Mouse (Mus musculus) left cerebral cortex, adult 8-10 months (tissue): ENCODE measurements around the gene Gsk3a. TPM values are rescaled to one million over a fixed set of nuclear protein-coding genes. Genes with fewer than 3 reads are reported as not detected.
A peak's percentile ranks its signal among the peaks of the same experiment; 100 is the strongest.

Experiments
- DNase-seq, 2 experiments: peaks; one replicate each; pipeline ENCODE4 v3.0.0; 2022; ENCODE audit warnings: low spot score in 2 of 2
- microRNA-seq, 2 experiments: library from miRNA; unstranded; fragments of <30 nt; microRNA quantifications; one replicate each; pipeline ENCODE4 v1.2.0; 2022
- total RNA-seq, 4 experiments: library from RNA; stranded (reverse); gene quantifications; 2 replicates each; pipeline ENCODE4 v1.2.4; 2022

Gene Gsk3a
- total RNA-seq, 4 experiments from 2014 or later: 214 to 232 (median 222) TPM

DNA sequence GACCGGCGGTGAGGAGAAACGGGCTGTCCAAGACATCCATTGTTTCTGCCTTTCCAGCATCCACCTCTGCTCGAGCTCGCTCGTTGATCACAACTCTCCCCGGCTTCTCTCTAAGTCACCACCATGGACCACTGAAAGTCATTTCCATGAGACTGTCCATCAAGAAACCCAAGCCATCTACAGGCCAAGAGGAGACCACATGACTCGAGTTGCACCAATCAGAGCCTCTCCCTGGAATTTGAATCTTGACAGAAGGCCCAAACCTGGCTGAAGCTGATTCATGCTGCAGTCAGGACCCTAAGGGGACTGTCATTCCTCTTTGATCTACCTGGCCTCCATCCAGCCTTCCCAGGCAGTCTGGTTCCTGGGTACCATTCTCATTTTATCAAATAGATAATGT is 45.5 kb downstream of the Gsk3a start:
- DNase-seq: no peak

- DNase-seq: no peak
Measured at GRCm38 (mm10) chr7:25190806-25191205, 46.8 kb downstream of the Gsk3a start.

GRCm38 (mm10) chr7:25187662-25188650 is 49.7 kb downstream of the Gsk3a start:
- DNase-seq: peak; percentile 63 to 82

- no peak for DNase-seq
Measured at GRCm38 (mm10) chr7:25184091-25184490, 53.6 kb downstream of the Gsk3a start.

DNA sequence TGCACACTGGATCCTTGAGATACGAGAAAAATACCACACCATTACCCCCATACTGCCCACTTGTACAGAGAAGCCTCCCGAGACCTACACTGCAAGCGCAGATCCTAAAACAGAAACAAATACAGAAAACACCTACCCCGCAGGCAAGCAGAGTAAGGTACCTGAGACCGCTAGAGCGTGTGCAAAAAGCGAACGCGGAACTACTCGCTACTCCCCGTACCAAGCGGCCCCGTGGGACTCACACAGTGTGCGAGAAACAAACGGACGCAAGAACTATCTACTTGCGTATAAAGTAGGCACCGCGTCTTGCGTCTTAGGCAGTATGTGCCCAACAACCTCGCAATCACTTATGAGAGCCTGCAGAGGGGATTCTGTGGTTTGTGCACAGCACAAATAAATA is 55.8 kb downstream of the Gsk3a start:
- DNase-seq: no peak

GRCm38 (mm10) chr7:25181331-25181790 is 56.3 kb downstream of the Gsk3a start:
- DNase-seq: no peak

- DNase-seq: no peak
Measured at GRCm38 (mm10) chr7:25180512-25180911, 57.1 kb downstream of the Gsk3a start.

GRCm38 (mm10) chr7:25179606-25180161 is 58.0 kb downstream of the Gsk3a start, which contains the start of gene Pou2f2:
Pou2f2 (minus strand) TSS chr7:25179726.
- DNase-seq: peak; percentile 70 to 86

- no peak for DNase-seq
Measured at GRCm38 (mm10) chr7:25178787-25179605, 58.7 kb downstream of the Gsk3a start.

DNA sequence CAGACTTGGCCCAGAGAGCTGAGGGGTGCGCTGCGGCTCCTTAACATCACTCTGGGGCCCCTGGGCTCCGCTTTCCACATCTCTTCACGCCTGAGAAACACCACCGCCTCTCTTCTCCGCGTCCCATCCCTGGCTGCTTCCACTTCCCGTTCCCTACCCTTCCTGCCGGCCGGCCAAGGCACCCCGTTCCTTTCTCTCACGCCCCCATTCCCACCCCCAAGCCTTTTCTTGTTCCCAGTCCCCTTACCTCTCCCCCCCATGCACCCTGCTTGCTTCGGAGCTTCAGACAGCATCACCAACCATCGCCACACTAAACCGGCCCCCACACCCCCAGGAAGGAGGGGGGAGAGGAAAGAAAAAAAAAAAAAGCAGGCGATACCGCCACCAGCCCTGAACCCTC is 59.3 kb downstream of the Gsk3a start:
- DNase-seq: no peak

Small RNA genes within 50 kb of the gene (microRNA-seq; reads per million reads assigned to microRNA genes)
- 0 to 0.44 reads per million in 2 experiments for gene Mir7048

Other genes with a start within 250 kb of the Gsk3a start
- gene Atp1a3, start 231.9 kb downstream of the Gsk3a start, total RNA-seq: 1,000 to 10,000 TPM; 1,859 to 2,026 (median 1,901) TPM
- 100 to 1,000 TPM; 201 to 224 (median 207) TPM for gene Grik5, start 165.5 kb downstream of the Gsk3a start, total RNA-seq
- gene Zfp574, start 165.3 kb downstream of the Gsk3a start, total RNA-seq: 10 to 100 TPM; 36.8 to 40.0 (median 37.1) TPM
- gene Pou2f2, start 58.1 kb downstream of the Gsk3a start, total RNA-seq: 10 to 100 TPM; 10.5 to 13.2 (median 11.9) TPM
- gene Dedd2, start 17.2 kb downstream of the Gsk3a start, total RNA-seq: 10 to 100 TPM; 21.2 to 24.5 (median 22.2) TPM
- 10 to 100 TPM; 12.1 to 12.9 (median 12.8) TPM for gene Zfp526, start 16.4 kb downstream of the Gsk3a start, total RNA-seq
- gene Erf, start 12.9 kb upstream of the Gsk3a start, total RNA-seq: 10 to 100 TPM; 61.3 to 75.7 (median 69.9) TPM
- 100 to 1,000 TPM; 196 to 238 (median 227) TPM for gene Cic, start 29.9 kb upstream of the Gsk3a start, total RNA-seq
- gene Pafah1b3, start 60.1 kb upstream of the Gsk3a start, total RNA-seq: 10 to 100 TPM; 29.5 to 38.7 (median 32.2) TPM
- not detected for gene Prr19, start 63.6 kb upstream of the Gsk3a start, total RNA-seq
- 10 to 100 TPM; 40.7 to 46.5 (median 42.0) TPM for gene Tmem145, start 68.3 kb upstream of the Gsk3a start, total RNA-seq
- gene Megf8, start 79.3 kb upstream of the Gsk3a start, total RNA-seq: 100 to 1,000 TPM in 3 of 4 experiments, 10 to 100 TPM in 1; 99.2 to 109 (median 104) TPM
- gene Cnfn, start 131.9 kb upstream of the Gsk3a start, total RNA-seq: not detected
- 10 to 100 TPM in 1 of 4 experiments, 1 to 10 TPM in 3; 8.2 to 10.7 (median 8.8) TPM for gene Lipe, start 160.9 kb upstream of the Gsk3a start, total RNA-seq
- not detected for gene Cxcl17, start 175.0 kb upstream of the Gsk3a start, total RNA-seq
- gene Ceacam1, start 239.8 kb upstream of the Gsk3a start, total RNA-seq: 1 to 10 TPM; 2.3 to 3.3 (median 2.8) TPM